Mouse (Mus musculus) gastrocnemius, postnatal 10 days (tissue): ENCODE measurements at regions not wholly inside any gene's neighbourhood (a gene's known extent, or its start where the extent isn't known, plus 50 kb on each side); places are given as distances from the start of the nearest gene placed in this dataset.

Experiments
- DNase-seq: peaks from one replicate; pipeline ENCODE4 v3.0.0; 2021; ENCODE audit warnings: mixed read lengths

DNA sequence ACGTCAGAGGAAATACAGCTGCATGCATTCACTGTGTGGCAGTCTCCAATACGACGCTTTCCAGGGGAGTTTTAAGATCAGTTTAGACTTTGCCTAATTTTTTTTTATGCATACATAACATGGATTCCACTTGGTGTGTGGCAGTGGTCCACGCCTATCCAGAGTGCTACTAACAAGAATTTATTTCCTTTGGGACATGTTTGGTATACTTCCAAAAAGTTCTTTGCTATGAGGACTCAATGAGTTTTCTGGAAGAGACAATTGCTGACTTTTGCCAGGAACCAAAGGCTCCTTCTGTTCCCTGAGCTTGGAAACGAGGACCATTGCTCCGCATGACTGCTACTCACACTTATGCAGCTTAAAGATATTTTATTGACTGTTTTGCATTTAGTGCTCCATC, 59.2 kb downstream of the Marcks start:
- no peak for DNase-seq

DNA sequence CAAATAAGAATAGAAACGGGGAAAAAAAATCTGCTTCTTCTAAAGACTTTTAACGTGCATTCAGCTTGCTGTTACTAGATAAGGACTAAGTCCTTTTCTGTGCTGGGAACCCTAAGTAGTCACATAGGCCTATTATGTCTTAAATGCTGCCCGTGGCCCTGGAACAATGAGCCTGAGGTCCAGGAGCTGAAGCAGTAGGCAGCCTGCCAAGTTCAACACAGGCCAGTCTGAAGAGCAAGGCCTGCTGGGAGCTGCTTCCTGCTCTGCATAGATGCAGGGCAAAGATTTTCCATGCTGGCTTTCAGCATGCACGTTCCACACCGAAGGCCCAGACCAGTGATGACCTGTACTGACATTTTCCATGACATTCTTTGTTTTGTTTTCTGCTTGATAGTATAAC, 60.3 kb downstream of the Marcks start:
- peak; percentile 67 for DNase-seq

DNA sequence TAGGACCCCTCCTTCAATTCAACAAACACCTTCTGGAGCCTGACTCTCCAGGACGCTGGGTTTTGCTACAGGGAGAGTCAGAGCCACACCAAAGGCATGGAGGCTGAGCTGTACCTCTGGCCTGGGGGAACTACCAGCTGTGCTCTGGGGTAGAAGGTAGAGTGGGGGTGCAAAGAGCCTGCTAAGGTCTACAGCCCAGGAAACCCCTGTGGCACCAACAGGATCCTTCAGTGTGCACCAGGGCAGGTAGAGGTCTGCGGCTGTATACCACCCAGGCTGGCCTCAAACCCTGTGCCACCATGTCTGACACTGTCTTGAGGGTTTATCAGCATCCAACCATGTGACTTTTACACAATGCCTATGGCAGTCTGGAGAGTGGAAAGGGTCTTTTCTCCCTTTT, 61.0 kb downstream of the Marcks start:
- DNase-seq: no peak

DNA sequence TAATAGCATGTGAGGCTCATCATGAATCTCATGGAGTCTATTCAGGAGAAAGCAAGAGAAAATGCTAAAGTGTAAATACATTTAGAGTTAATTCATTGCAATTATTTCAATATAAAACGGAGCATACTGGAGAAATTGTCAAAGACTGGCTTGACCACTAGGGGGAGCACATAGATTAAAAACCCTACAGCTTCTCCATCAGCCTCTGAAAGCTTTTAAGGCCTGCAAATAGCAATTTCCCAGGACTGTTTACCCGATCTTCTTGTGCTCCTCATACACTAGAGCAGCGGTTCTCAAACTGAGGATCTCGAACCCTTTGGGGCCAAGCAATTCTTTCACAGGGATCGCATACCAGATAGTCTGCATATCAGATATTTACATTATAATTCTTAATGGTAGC, 65.9 kb downstream of the Marcks start:
- peak; percentile 18 for DNase-seq

DNA sequence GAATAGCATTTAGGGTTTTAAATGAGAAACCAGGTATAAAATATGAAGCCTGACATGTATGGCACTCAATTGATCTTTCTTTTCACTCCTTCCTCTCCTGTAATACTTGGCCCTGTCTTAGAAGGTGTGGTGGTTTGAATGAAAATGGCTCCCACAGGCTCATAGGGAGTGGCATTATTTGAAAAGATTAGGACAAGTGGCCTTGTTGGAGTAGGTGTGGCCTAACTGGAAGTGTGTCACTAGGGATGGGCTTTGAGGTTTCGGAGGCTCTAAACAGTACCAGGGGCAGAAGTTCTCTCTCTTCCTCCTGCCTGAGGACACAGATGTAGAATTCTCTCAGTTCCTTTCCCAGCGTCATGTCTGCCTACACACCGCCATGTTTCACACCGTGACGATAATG, 66.7 kb downstream of the Marcks start:
- no peak for DNase-seq

DNA sequence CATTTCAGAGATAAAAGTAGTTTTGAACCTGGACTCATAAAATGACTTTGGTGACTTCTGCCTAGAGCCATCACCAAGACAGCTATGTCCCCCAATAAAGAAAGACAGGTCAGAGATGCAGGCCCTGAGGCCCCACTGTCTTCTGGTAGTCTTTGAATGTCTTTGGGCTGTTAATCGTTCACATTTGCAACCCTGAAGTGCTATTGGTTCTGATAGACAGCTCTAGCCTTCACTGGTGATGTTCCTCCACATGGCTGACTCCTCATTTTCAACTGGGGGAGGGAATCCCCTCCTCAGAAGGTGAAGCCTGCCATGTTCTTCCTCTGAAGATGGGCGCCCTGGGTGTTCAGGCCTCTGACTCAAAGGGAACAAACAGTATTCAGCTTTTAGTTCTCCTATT, 67.3 kb downstream of the Marcks start:
- no peak for DNase-seq
